Mouse (Mus musculus) NIH3T3 (cell line): ENCODE results near the gene Dock9.
"Not testable (repeated sequence)": the region's sequence is repeated elsewhere in the genome, so short reads cannot be mapped to it uniquely, and the experiment has no call there.

Experiments used
- DNase-seq: peaks from one replicate; pipeline ENCODE4 v3.0.0-alpha.2; 2012; ENCODE audit warnings: low read depth

Gene Dock9

DNA sequence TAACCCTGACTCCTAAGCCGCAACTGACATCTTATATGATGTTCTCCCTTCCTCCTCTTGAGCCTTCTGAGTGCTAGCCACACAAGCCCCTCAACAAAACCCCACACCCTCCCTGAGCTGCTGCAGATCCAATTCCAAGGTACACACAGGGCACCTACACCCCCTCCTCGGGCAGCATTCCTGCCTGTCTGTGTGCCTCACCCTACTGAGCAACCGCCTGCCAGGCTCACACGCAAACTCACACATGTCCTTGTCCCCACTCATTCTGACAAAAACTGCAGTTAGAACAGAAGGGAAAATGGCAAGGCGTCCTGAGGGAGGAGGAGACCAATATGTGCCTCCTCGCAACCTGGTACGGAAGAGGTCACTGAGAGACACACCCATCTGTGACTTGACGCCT lies 60.4 kb downstream of the Dock9 start:
- no peak for DNase-seq

DNA sequence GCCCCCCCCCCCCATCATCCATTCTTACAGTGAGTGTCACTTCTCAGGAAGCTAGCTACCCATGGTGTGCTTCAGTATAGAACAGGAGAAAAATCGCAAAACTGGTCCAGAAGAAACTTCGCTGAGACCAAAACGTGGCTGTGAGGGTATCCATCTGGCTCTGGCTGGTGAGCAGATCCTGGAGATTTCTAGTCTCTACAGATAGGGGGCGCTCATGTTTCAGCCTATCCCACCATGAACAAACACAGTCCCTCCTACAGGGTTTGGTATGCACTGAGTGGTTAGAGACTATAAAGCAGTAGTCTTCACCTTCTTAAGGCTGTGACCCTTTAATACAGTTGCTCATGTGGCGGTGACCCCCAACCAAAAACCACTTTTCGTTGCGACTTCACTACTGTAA lies 62.0 kb downstream of the Dock9 start:
- DNase-seq, result no peak

DNA sequence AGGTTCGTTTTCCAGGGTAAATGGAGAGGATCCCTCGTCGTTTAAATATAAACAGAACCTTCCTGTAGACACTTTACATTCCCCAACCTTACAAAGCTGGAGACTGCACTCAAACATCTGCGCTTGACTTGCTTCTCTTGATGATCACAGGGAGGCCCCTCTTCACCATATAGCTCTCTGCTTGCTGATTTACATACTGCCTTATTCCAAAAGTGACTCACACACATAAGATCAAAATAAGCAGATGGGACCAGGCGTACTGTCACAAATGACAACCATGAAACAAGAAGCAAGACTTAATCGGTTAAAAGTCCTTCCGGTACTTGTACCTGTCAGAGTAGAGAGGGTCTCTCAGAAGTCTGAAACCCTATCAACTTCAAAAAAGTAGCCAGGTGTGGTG lies 63.4 kb downstream of the Dock9 start:
- no peak for DNase-seq

DNA sequence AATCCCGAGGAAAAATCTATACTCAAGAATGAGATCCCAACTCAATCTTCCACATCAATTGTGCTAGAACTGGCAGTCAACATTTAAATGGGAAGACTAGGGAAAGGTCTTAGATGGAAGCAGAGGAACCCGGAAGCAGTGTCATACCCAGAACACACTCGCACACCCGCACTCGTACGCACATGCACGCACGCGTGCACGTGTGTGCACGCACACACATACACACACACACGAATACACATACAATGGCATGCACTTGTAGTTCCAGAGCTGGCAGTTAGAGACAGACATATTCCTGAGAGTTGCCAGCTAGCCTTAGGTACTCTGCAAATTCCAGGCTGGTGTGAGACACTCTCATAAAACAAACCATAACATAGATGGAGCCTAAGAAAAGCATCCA lies 63.9 kb downstream of the Dock9 start:
- no peak for DNase-seq

DNA sequence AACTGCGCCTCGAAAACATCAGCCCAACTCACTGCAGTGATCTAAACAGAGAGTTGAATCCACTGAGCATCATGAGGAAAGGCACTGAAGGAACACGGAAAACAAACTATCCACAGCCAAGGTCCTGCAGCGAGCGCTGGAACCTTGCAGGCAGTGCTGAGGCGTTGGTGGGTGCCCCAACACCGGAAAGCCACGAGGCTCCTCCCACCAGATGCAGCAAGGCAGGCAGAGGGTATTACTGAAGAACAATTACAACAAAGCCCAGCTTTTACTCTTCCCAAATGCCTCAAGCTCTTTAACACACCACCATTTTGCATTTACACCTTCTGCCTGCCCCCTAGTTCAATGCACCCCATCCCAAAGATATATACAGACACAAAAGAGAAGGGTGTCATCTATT lies 65.4 kb downstream of the Dock9 start:
- DNase-seq, result no peak

DNA sequence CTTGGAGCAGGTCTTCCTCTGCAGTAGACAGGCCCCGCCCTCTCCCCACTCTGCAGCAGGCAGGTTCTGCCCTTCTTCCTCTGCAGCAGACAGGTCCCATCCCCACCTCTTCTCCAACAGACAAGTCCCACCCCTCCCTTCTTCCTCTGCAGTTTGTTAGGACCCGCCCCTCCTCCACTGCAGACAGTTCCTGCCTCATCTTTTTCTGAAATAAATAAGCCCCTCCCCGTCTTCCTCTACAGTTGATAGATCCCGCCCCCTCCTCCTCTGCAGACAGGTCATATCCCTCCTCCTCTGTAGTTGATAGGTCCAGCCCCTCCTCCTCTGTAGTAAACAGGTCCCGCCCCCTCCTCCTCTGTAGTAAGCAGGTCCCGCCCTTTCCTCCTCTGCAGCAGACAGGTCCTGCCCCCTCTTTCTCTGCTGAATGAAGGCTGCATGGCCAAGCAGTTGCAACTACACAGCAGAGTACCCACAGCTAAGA lies 65.9 kb downstream of the Dock9 start:
- no peak for DNase-seq

DNA sequence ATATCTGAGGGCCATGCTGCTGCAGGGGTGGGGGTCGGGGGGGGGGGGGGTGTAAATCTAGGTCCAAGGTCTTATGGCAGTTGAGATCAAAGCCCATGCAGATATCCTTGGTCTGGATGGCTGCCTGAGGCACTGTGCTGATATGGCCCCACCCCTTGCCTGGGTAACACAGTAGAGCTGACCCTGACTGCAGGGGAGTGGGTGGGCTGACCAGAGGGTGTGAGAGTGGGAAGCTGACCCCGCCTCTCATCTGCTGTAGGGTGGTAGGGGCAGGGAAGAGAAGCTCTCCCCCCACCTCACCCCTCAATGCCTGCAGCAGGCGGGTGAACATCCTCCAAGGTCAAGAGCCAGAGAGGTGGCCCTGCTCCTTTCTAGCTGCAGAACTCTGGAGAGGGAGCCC lies 66.7 kb downstream of the Dock9 start:
- no peak for DNase-seq

DNA sequence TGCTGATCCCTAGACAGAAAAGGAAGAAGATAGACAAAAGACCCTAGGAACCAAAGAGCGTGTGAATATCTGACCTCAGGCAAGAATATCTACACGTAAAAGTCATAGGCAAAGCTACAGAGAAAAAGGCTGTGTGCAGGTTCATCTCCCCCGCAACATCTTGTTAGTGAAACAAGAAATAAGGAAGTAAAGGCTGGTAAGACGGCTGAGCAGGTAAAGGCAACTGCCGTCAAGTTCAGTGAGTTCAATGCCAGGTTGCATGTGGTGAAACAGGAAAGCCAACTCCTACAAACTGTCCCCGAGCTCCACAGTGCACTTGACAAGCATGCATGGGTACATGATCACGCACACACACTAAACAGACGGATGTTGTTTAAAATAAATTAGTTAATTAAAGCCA lies 69.6 kb downstream of the Dock9 start:
- no peak for DNase-seq

DNA sequence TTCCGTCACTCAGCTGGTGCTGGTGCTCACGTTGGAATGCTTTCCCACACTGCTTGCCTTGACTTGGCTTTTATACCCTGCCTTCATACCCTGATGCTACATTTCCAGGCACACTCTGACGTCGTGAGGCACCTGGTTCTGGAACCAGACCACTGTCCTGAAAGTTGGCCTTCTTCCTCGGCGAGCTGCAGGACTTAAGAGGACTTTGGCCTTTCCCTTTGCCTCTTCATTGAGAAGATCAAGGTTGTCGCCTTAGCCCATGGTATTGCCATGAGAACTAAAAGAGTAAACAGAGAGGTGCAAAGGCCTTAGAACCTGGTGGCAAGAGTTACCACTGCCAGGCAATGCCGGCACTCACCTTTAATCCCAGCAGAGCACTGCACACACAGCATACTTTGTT lies 73.1 kb downstream of the Dock9 start:
- DNase-seq, result no peak

DNA sequence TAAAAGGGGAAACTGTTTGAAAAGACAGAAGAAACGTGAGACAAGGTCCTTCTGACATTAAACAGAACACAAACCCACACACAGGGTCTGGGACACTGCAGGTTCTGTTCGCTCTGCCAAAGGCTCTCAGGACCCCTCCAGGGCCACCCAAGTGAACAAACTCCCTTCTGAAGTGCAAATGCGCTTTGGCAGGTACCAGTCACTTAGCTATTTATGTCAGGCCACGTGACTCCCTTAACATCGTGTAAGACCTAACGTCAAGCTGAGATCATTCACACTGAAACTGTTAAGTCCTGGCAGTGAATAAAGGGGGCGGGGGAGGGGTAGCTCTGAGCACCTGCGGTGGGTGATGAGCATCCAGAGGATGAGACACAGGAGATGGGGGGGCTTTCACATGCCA lies 74.9 kb downstream of the Dock9 start:
- no peak for DNase-seq

DNA sequence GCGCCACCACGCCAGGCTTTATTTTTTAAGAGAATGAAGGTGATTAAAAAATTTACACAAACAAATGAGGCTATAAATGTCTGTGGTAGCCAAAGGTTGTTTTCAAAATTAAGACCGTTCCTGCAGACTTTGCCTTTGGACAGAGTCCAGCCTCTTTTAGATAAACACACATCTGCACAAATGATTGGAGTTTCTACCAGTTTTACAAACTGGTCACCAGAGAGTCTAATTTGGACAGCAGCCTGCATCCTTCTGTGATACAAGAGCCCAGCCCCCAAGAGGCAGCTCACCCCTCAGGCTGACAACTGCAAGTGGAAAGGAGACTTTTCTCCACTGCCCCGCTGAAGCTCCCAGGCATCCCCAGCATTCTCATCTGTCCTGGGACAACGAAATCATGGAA lies 76.2 kb downstream of the Dock9 start:
- DNase-seq, result peak; percentile 32

DNA sequence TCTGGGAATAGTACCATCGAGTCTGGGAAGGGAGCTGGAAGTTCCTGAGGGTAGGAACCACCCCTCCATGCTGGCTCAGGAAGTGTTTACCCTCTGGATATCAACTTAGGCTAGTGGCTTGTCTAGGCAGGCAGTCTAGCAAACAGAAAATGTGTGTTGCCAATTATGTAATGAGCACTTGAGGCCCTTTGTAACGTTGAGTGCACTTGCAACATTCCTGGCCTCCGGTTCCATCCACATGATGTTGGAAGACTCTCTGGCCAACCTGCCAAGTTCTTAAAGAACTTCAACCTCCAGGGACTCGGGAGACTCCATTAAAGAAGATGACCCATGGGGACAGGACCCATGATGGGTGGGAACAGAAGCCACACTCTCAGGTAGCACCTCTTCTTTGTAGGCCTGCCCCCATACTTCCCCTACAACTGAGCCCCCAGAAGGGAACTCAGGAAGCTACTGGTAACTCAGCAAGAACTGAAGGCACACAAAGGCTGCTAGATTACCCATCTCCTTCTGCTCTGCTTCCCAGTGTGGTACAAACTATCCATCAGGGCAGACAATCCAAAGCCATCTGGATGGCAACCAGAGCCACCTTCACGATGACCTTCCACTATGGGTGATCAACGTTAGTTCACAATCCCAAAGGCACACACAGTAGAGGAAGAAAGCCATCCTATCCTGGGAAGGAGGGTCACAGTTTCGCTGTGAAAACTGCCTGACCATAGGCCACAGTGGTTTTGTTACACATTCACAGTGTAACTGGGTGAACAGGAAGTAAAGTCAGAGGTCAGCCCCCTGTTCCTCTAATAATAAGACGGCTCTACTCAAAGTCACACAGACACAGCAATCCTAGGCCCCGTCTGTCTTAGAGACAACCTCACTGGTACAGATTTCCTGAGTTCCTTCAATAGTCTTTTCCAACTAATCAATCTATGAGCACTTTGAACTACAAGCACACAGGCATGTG lies 77.7 kb downstream of the Dock9 start:
- peak; percentile 51 for DNase-seq

DNA sequence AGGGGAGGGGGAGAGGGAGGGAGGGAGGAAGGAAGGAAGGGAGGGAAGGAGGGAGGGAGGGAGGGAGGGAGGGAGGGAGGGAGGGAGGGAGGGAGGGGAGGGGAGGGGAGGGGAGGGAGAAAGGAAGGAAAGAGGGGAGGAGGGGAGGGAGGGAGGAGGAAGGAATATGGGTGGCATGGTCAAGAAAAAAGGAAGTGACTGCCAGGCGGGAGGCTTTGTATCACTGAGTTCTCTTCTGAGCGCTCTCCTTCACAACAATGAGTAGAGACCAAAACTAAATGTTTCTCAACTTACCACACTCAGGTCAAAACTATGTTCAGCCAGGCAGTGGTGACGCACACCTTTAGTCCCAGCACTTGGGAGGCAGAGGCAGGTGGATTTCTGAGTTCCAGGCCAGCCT lies 82.8 kb downstream of the Dock9 start:
- not testable (repeated sequence) for DNase-seq

DNA sequence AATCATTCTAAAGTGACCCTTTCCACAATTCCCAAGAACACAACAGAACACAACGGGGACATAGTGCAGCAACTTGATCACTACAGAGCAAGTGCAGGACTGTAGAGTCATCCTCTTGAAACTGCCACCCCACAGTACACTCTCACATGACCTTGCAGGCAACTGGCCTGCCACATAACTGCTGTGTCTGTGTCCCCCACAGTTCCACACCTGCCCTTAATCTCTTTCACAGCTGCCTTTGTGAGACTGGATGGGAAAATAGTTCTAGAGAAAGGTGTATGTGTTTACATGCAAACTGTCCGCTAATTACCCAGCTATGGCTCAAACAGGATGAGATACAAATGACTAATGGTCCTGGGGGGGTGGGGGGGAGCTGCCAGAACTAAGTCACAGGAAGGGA lies 83.4 kb downstream of the Dock9 start:
- no peak for DNase-seq

DNA sequence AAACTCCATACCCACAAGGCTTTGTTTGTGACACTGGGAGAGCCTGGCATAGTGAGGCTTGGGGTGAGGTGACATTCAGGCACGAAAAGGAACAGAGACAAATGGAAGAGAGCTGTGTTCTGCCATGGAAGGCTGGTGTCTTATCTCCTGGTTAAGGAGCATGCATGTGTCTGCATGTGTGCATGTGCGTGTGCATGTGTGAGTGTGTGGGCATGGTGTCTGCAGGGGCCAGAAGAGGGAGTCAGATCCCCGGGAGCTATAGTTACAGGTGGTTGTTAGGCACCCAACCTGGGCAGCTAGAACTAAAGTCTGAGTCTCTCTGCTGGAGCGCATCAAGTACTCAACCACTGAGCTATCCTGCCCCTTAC lies 83.8 kb downstream of the Dock9 start:
- no peak for DNase-seq

DNA sequence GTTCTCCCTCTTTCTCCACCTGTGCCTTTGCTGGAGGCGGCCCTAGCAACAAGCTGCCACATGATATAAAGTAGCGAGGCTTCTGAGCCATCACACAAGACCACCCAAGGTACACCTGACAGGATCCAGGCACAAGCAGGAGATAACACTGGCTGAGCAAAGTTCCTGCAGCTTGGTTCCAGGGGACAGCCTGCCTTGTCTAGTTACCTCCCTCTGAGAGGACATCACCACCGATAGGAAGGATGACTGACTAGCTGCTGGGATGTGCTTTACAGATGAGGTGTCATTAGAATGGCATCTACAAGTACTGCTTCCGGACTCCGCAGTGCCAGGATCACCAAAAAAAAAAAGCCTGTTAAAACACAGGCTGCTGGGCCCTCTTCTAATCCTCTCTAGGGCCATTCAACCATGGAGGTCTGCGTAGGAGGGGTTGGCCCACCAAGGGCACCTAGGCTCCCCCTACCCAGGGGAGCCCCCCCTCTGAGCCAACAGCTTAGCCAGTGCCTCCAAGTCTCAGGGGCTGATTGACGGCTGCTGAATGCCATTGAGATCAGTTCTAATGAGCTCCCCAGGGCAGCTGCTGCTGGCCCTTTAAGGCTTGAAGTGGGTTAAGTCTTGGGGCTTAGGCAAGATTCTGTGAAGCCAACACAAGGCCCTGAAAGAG lies 84.3 kb downstream of the Dock9 start:
- no peak for DNase-seq

DNA sequence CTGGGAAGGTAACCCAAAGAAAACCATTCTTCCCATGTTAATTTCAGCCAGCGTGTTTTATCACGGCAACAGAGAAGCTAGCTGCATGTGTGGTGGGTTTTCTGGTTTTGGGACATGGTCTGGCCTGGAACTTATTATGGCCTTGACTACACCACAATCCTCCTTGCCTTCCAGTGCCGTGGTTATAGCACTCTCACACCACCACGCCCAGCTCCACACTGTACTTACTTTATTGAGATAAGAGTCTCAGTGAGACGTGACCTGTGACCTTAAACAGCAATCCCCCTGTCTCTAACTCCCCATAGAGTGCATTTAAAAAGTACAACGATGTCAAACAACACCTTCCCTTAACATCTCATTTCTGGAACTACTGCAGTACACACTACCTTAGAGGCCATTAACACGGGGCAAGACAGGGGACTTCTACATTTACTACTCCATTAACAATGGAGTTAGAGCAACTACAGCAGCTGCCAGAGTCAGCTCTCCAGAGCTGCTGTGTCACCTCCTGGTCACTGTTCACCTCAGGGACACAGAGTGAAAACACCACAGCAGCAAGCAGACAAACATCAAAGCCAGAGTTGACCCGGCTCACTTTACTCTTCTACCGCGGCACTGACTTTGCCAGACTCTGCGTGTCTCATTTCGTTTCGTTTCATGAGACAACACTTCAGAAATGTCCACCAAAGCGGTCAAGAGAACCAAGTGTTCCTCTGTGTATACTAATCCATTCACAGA lies 86.4 kb downstream of the Dock9 start:
- DNase-seq, result no peak

DNA sequence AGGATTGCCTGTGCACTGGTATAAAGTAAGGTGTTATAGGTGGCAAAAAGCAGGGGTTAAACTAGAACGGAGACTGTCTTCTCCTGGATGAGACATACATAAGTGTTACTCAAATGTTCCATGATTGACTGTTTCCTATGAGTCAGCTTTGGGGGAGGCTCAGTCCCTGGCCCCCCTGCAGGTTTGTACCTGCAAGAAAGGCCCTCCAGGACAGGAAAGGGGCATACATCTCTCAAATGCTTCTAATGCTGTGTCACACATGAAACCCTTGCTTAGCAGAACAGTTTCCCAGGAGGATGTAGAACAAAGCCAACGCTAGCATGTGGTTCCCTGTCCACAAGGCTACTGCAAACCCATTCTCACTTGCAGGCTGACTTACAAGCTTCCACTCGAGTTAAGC lies 87.5 kb downstream of the Dock9 start:
- DNase-seq, result no peak

DNA sequence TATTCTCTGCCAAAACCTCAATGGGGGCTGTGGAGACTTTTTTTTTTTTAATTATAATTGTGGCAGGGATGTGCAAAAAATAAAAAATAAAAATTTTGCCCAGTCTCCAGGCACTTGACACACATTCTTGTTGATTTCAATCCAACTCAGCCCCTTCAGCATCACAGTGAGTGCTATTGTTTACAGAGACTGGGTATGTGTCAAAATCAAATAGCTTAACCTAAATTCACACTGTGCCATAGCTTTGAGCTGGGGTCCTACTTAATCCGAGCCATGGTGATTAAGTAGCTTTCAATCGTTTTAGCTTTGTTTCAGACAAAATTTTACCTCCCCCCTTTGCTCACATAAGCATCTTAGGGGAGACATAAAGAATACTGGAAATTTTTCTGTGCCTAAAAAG lies 89.4 kb downstream of the Dock9 start:
- no peak for DNase-seq

DNA sequence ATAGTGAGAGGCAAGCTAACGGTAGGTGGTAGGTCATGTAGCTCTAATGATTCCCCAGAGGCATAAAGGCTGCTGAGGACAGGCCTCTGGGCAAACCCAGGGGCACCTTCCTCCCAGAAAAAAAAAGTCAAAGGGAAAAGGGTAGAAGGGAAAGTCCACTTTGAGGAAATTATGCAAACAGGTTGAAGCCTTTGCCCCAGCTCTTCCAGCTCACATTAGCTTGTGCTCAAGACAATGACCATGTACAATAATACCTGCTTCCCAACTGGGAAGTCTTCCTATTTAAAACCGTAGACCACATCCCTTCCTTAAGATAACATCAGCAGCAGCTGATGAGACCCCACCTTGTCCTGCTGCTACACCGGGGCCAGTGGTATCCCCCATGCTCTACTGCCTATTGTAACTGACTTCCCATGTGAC lies 91.1 kb downstream of the Dock9 start:
- DNase-seq, result no peak

DNA sequence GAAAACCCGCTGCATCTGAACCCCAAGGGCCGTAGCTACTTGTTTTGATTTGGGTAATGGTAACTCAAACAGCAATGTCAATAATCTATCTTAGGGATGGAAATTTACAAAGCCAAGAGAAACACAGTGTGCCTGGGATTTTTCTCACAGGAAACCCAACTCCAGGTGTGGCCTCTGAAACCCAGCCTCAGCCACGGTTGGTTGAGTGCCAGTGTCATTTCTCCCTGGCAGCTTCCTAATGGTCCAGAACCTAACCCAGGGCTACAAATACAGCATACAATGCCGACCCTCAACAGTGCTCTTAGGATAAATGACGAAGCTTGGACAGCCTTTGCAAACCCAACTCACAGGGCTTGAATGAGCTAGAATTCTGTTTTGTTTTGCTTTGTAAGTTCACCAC lies 92.0 kb downstream of the Dock9 start:
- DNase-seq, result no peak

DNA sequence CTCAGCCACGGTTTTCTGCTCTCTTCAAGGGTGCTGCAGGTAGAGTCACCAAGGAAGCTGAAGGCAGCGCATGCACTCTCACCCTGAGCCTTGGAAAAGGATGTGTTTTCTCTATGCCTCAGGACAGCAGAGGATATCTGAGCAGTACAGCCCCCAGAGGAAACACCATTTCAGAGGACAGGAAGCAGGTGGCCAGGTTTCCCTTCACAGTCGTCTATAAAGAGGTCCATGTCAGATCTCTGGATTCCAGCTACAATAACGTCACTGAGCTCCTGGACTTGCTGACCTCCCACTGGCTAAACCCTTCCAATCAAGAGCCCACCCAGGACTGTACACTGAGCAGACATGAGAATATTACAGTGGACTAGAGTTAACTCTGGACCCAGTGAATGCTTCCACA lies 95.1 kb downstream of the Dock9 start:
- no peak for DNase-seq

DNA sequence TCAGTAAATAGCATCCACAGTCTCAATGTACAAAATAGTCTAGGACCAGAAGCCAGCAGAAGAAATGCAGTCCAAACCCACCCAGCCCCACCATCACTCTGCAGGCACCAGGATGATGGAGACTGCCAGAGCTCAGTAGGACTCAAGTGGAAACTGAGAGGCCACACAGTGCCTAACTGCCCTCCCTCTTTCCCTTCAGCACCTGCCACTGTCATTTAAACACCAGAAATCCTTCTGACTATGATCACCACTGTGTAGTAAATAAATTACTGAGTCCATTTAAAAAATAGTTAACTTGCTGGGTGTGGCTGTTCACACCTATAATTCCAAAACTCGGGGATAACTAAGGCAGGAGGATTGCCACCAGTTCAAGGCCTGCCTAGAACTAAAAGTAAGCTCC lies 97.6 kb downstream of the Dock9 start:
- DNase-seq, result no peak
